Mouse (Mus musculus): ENCODE results near the gene Cmtm8.

Cmtm8 gene

DNA sequence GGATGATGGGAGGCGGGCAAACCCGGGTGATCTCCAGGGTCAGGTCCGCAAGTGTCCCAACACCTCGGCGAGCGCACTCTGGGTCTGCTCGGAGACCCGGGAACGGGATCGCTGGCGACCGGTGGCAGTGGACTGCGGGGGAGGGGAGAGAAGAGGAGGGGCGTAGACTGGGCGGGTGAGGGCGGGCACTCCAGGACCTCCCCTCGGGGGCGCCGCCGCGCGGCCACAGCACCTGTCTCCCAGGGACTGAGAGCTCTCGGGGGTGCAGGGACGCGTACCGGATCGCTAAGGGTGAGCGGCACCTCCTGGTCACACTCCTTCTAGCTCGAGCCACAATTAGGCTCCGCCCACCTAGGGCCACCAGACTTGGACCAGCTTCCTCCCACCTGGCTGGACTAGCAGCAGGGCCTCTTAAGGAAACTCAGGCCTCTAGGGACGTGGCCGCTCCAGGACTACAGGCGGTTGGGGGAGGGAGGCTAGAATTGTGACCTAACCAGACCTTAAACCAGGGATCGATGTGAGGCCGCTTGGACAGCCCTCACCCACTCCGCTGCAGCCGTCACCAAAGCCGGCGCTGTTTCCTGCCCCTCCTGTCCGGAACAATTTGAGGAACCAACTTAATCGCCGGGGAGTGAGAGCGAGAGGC is at the start of gene Cmtm8:
Cmtm8 (minus strand) TSS at position 140 of the 646 bp plus-strand sequence.
- DNase-seq, result peak; percentile 25

DNA sequence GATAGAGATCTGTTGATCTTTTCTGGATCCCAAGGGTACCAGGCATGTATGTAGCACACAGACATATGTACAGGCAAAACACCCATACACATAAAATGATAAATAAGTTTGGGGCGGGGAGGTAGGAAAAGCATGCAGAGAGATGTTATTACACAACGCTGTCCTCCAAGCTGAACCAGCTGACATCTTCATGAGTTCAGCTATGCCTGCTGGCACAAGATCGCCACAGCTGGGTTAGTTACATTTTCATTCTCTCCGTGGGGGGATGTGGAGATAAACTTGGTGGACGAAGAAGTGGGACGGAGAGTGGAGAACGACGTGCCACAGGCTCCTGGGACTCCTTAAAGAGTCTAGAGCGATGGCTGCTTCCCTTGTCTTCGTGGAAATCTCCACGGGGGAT is 49.0 kb upstream of the Cmtm8 start:
- no peak for DNase-seq

DNA sequence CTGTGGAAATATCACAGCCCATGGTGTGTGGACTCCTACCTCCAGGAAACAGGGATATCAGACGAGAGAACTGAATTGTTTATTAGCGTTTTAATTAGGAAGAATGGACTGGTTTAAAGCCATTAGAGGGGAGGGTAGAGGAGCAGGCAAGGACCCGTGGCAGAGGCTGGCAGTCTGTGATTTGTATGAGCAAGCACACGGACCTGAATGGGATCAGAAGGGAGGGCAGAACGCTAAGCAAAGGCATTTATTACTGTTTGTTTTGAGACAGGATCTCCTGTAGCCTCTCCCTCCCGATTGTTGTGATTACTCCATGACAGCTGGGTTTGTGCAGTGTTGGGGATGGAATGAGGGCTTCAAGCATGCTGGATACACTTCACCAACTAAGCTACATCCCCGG is 46.4 kb upstream of the Cmtm8 start:
- no peak for DNase-seq

DNA sequence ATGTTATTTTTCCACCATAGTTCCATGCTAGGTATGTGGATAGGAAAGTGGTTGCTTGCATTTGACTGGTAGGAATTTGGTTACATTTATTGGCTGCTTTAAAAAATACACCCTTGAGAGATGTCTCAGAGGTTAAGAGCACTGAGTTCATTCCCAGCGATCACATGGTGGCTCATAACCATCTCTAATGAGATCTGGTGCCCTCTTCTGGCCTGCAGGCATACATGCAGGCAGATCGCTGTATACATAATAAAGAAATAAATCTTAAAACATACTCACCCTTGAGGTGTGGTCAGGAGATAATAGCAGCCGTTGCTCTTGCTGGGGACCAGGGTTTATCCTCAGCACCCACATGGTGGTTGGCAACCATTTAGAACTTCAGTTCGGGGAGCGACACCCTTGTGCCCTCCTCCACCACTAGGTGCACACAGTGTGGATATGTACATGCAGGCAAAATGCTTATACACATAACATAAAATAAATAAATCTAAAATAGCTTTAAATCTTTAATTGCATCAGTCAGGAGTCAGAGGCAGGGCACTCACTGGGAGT is 45.0 kb upstream of the Cmtm8 start:
- no peak for DNase-seq

DNA sequence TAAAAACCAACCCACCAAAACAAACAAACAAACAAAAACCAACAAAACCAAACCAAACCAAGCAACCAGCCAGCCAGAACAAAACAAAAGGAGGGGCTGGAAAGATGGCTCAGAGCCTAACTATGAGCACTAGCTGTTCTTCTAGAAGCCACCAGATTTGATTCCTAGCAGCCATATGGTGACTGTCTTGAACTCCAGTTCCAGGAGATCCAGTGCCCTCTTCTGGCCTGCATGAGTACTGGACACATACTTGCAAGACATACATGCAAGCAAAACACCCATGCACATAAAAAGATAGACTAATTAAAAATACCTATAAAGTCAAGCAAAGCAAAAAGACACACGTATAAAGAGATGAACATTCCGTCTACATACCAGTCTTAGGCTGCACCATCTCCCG is 43.7 kb upstream of the Cmtm8 start:
- DNase-seq, result no peak

DNA sequence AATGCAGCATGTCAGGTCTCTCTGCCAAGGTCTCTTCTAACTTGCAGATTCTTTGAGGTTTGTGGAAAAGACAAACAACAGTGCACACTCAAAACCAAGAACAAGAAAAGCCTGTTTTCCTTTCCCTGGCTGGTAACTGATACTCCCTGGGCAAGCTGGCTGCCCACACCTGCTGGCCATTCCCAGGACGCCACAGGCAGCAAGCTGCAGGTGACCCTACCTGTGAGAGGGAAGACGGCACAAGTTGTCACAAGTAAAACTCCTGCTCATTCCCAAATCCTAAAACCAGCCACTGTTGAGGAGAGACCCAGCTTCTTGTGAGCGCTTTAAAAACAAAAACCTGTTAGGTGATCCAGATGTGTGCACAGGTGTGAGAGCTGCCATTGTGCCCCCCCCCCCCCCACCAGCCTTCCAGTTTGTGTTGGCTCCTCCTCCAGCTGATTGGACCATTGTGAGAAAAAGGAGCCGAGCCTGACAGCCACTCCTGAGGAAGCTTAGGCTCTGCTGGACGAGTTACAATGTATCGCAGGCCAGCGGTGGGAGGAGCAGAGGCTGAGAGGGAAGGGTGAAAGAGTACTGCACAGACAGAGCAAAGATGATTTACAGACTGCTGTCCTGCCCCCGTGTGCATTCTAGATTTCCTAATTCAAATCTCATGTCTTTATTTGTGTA is 42.2 kb upstream of the Cmtm8 start:
- no peak for DNase-seq

DNA sequence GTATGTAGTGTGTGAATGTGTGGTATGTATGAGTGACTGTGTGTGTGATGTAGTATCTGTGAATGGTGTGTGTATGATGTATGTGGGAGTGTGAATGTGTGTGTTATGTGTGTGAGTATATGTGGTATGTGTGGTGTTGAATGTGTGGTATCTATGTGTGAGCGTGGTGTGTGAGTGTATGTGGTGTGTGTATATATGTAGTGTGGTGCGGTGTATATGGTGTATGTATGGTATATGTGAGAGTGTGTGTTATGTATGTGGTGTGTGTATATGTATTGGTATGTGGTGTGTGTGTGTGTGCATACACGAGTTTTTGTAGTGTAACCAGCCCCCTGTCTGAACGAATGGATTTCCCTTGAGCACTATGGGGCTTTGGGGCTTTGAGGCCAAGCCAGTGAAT is 41.6 kb upstream of the Cmtm8 start:
- no peak for DNase-seq

DNA sequence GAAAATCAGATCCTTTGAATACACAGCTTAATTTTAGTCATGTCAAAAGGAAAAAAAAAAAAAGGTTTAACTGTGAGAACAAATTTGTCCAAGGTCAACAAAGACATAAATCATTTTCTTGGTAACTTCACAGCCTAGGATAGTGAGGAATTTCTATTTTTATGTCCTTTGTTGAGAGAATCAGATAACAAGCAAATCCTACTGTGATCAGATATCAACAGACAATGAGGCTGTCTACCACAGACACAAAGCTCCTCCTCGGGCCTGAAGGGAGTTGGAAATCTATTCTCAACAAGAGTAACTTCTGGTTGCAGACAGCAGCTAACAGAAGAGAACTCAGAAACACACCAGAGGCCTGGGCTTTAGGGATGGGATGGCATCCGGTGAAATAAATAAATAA is 38.0 kb upstream of the Cmtm8 start:
- no peak for DNase-seq

DNA sequence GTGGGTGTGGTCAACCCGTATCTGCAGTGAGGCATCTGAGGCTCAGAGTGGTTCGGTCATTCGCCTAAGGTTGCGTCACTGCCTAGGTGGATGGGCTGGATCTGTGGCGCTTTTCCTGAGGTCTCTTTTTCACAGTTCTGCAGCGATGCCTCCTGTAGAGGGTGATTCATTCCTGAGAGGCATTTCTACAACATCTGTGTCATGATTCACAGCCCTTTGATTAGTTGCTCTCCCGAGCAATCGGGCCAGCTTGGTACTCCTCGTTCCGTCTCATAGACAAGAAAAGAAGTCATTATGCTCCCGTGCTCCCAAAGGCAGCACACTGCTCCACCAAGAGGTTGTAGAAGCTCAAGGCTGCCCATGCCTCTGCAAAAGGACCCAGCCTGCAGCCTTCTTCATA is 11.4 kb upstream of the Cmtm8 start:
- peak; percentile 18 for DNase-seq

DNA sequence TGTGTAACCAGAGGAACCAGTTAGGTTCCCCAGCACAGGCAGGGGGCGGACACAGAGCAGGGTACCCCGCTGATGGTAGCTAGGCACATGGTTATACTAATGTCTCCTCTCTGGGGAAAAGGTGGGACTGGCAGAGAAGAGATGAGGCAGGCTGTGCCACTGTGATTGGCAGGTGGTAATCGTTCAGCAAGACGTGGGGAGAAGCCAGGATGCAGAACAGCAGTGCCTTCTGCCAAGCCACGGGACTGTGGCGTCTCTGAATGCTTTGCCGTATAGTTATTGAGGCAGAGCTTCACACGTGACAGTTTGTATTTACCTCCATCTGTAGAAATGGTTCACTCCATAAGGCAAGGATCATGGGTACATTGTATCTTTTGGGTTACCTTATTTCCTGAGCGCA is 10.7 kb upstream of the Cmtm8 start:
- no peak for DNase-seq

DNA sequence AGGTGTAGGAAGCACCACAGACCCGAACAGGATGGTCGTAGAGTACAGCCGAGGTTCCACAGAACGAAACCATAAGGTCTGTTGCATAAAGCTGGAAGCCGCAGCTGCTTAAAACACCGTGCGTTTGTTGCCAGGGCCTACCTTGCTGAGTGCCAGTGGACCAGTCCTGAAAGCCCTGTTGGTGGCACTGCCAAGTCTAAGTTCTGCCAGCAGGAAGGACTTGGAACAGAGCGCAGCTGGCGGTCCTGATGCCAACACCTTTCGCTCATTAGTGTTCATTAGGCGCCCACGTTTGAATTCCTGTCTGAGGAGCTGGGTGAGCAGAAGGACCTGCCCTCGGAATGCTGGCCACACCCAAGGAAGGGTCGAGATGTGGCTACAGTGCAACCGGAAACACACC is 9.4 kb upstream of the Cmtm8 start:
- DNase-seq, result no peak

DNA sequence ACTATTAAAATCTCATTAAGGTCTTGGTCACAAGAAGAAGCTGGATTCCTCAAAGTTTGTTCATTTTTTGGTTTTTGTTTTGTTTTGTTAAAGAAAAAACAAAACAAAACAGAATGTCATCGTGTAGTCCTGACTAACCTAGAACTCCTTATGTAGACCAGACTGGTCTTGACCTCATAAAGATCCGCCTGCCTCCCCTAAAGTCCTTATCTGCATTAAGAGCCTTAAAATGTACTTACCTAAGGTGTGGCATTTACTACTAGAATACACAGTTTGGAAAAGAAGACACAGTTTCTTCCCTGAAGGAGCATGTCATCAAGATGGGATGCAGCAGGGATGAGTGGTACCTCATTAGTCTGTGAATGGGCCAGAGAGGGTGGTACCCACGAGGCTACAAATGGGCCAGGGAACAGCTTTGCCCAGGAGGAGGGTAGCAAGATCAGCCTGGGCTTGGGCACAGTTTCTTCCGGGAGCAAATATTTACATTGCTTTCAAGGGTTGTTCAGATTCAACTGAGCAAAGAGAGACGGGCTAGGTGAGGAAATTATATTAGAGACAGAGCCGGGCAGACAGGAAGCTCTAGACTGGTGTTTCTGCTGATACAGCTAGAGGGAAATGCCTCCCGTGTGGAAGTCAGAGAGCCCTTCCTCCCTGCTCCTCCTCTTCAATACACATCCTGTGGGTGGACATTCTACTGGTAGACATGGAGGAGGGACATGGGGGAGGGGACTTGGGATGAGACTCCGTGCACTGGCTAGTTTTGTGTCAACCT is 7.6 kb upstream of the Cmtm8 start:
- DNase-seq, result no peak

DNA sequence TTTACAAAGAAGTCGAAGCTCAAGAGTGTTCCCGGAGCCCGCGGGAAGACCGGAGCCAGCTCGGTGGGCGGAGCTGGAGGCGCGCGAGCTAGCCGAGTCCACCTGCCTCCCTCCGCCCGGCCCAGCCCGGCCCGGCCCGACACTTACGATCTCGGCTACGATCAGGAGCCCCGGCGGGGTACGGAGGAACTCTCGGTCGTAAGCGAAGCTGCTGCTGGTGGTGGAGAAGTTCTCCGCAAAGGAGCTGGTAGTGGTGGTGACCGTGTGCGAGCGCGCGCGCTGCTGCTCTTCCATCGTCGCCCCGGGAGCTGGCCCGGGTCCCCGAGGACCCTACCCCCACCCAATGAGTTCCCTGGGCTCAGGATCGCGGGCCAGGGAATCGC is 331 bp downstream of the Cmtm8 start:
- peak; percentile 20 for DNase-seq

DNA sequence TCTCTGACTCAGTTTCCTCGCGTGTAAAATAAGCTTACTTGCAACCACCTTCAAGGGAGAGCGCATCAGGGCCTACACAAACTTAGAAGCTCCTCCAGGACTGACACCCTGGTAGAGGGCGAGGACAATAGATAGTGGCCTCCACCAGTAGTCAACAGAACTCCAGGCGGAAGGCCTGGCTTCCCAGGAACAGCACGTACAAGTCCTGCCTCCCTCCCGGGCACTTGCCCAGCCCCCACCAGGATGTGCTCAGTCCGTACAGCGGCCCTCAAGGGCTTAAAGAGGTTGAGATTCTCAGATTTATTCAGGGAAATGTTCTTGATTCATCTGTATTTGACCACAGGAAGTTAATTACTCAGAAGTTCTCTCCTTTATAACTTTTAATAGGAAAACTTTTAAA is 1.1 kb downstream of the Cmtm8 start:
- no peak for DNase-seq

DNA sequence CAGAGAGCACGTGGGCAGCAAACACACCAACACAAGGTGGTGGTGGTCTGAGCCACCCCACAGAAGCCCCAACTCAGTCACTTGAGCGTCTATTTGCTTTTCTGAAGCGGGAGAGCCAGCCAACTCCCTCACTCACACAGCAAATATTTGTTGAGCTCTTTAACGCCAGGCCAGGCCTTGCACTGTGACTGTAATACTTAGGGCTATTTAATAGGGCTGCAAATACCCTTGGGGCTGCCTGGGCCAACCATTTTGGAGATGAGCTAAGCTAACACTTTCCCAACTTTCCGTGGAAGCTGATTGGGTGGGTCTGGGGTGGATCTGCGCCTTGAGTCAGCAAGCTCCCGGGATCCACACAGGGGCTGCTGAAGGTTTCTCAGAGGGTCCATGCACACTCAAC is 1.7 kb downstream of the Cmtm8 start:
- DNase-seq, result no peak

DNA sequence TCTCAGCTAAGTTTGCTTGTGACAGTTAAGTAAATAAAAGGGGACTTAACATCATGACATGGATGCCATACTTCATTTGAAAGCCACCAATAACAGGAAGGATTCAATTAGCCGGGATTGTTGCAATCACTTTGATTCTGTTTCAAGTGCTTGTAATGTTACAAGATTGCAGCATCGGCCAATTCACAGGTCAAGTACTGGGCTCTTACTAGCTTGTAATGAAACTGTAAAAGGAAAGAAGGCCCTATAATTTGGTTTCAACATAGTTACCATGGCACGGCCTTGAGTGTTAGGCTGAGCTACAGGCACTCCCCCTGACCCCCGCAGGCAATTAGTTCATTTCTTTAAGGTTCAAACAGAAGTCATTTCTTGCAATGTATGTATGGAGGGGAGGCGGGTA is 5.1 kb downstream of the Cmtm8 start:
- no peak for DNase-seq

DNA sequence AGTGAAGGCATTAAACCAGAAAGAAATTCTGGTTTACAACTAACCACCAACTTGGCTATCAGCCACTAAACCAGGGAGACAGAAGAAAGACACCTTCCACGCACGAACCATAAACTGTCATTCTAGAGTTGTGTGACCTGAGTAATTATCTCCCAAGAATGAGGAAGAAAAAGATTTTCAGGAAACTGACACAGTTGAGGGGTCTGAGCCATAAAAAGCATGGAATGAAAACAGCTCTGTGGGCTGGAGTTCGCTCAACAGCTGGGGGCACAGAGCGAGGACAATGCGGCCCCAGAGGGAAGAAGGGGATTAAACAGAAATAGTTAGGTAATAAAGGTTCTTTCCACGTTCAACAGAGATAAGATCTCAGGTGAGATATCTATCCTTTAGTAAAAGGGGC is 12.4 kb downstream of the Cmtm8 start:
- DNase-seq, result no peak

DNA sequence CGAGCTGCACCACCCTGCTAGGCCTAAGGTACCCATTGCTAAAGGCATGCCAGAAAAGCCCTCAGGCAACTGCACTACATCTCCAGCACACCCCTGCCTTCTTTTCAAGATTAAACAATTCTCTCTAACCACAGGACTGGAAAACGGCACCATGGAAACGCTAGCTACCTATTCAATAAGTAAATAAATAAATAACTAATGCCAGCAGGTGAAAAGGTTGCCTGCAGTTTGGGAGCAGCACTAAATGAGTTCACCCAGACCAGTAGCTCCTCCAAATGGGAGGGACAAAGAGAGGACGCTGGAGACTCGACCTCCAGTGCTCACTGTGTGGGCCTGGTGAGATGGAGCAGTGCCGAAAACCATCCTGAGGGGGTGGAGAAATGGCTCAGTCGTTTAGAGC is 13.6 kb downstream of the Cmtm8 start:
- DNase-seq, result no peak

DNA sequence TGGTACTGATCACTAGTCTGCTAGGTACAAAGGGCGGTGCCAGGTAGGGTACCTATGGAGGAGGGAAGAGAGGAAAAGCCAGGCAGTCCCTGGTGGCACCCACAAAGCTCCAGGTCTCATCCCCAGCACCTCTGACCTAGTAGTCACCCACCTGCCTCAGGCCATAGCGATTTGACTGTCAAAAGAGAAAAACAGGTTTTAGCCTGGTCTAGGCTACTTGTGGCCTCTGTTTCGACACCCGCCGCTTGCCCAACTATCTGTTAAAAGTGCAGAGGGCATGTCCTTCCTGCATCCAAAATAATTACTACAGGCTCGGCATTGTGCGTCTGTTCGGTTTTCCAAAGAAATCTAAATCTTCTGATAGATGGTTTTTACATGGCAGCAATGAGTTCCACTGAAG is 14.3 kb downstream of the Cmtm8 start:
- no peak for DNase-seq

DNA sequence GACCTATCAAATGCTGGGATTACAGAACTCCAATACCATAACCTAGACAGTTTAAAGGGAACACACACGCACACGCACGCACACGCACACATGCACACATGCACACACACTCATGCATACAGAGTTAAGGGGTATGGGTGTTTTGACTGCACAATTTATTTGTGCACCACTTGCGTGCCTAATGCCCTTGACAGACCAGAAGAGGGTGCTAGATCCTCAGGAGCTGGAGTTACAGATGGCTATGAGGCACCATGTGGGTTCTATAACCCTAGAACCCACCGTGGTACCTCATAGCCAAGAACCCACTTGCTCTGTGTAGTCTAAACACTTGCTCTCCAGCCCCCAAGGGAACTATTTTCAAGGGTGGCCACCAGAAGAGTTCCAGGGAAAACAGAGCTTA is 15.6 kb downstream of the Cmtm8 start:
- no peak for DNase-seq

DNA sequence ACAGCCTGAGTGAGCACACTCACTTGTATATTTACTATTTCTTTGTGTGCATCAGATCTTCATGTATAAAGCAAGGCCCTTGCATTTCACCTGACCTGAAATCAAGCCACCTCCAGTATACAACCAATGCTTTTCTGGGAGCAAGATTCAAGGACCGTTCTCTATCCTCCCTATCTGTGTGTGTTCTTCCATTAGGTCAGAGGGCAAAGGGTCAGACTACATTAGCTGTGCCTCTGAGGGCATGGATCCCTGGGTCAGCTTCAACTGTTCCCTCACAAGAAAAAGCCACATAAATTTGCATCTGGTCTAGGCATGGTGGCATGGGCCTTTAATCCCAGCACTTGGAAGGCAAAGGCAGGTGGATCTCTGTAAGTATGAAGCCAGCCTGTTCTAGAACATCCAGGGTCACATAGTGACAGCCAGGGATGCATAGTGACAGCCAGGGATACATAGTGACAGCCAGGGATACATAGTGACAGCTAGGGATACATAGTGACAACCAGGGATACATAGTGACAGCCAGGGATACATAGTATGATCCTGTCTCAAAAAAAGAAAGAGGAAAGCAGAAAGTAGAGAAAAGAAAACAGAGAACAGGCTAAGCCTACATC is 16.6 kb downstream of the Cmtm8 start:
- no peak for DNase-seq

DNA sequence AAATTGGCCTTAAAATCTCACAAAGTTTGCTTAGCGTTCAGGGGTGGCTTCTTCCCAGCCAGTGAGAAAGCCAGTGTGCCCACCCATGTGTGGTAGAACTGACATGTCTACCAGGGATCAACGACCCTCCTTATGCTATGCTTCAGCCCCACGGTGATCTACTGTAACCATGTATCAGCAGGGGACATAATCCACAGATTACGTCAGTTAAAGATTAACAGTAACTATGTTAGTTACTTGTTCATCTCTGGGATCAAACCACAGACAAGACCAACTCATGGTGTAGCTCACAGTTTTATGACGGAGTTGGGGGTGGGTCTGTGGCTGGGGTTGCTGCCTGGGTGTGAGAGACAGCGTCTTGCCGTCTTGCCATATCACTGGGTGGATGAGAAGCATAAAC is 19.8 kb downstream of the Cmtm8 start:
- no peak for DNase-seq

DNA sequence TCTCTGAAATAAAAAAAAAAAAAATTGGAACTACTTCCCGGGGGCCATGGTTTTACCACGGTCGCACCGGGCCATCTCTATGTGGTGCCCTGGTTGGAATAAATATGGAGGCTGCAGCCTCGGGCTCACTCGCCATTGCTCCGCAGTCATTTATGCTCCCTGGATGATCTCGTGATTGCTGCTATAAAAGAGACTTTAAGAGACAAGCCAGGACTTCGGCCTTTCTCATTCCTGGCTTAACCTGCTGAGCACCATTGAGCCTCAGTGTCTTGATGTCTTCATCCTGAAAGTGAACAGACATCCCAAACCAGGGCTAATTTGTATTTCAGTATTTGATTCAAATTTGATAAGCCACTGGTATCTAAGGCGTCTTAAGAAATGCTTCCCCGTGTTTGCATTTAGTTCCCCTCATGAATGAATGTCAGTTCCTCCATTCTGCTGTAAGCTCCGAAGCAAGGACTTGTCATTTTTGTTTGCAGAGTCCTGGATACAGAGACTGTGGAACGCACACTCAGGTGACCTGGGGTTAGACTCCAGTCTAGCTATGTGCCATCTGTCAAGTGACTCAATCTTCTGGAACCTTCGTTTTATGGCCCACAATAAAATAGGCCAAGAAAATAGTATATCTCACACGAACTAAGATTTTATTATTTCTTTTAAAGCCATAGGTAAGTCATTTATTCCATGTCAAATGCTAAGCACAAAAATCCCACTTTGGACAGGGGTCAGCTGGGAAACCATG is 22.2 kb downstream of the Cmtm8 start:
- DNase-seq, result no peak
